Comparison of ENCODE assay signal across 11 mouse cellular contexts in genomic region chr11:72155186-72155980, GRCm38 (mm10). TPM values are rescaled to one million over a fixed set of nuclear protein-coding genes. Genes with fewer than 3 reads are reported as not detected.
DNase-seq lines count a peak whose midpoint lies in the region; ATAC-seq lines count a peak whose summit lies in the region.
"Had no signal": no experiment of that assay in that cellular context is flagged by ENCODE, and none has a peak within 500 bp of the region (broad histone marks: within the 10 kb centered on the region; RNA-seq: fewer than 3 reads in every experiment).

No protein-coding gene starts in this region.

- H3K9ac ChIP-seq in heart, embryonic 12.5 days = no peak overlapping the region
- no peak overlapping the region for H3K9ac ChIP-seq in embryonic facial prominence, embryonic 15.5 days
- H3K9ac ChIP-seq: liver, embryonic 13.5 days had no signal

- H3K36me3 ChIP-seq in heart, embryonic 12.5 days = peaks cover 49% of the 10 kb centered on the region
- H3K36me3 ChIP-seq in embryonic facial prominence, embryonic 15.5 days = peaks cover 36% of the 10 kb centered on the region

- no peak overlapping the region for H3K4me3 ChIP-seq in heart, embryonic 12.5 days
- H3K4me3 ChIP-seq in embryonic facial prominence, embryonic 15.5 days (replicated peaks) = no peak overlapping the region
- H3K4me3 ChIP-seq: liver, embryonic 13.5 days had no signal

- H3K27me3 ChIP-seq in heart, embryonic 12.5 days (replicated peaks) = no peaks in the 10 kb centered on the region
- no peaks in the 10 kb centered on the region for H3K27me3 ChIP-seq in embryonic facial prominence, embryonic 15.5 days
- H3K27me3 ChIP-seq: CH12.LX; liver, embryonic 13.5 days had no signal

- peak; percentile 78 for DNase-seq in heart, adult 11 months
- DNase-seq in layer of hippocampus, adult 9-11 months = peak; percentile 81
- DNase-seq in right cerebral cortex, postnatal 10 days (ENCODE audit: low spot score in 2 of 2) = peak; percentile 69 to 81
- no peak for DNase-seq in thymus, postnatal 4 days
- DNase-seq in heart, adult 9 months (ENCODE audit: low spot score in 2 of 2) = no peak
- DNase-seq: liver, embryonic 13.5 days; thymus, adult 18-20 months had no signal

- H3K4me1 ChIP-seq in heart, embryonic 12.5 days (replicated peaks) = 0 out of 2 replicates have a peak, but pooled peaks cover 2% of the 10 kb centered on the region
- peaks cover 26% of the 10 kb centered on the region for H3K4me1 ChIP-seq in embryonic facial prominence, embryonic 15.5 days
- H3K4me1 ChIP-seq: liver, embryonic 13.5 days had no signal

- H3K4me2 ChIP-seq in heart, embryonic 12.5 days = no peak overlapping the region
- no peak overlapping the region for H3K4me2 ChIP-seq in embryonic facial prominence, embryonic 15.5 days (replicated peaks)
- H3K4me2 ChIP-seq: liver, embryonic 13.5 days had no signal

- H3K27ac ChIP-seq in heart, embryonic 12.5 days (ENCODE audit: poor library complexity, severe bottlenecking) = no peak overlapping the region
- H3K27ac ChIP-seq in embryonic facial prominence, embryonic 15.5 days (replicated peaks) = peak overlapping the region; percentile 83
- H3K27ac ChIP-seq: liver, embryonic 13.5 days had no signal

- no peaks in the 10 kb centered on the region for H3K9me3 ChIP-seq in heart, embryonic 12.5 days (replicated peaks)
- H3K9me3 ChIP-seq in embryonic facial prominence, embryonic 15.5 days (replicated peaks) = no peaks in the 10 kb centered on the region
- H3K9me3 ChIP-seq: liver, embryonic 13.5 days had no signal

- no peak for ATAC-seq in heart, embryonic 12.5 days (ENCODE audit: insufficient number of reproducible peaks, low FRiP score)
- no peak for ATAC-seq in embryonic facial prominence, embryonic 15.5 days (ENCODE audit: insufficient number of reproducible peaks, low FRiP score, low TSS enrichment, low read depth)
- no peak for ATAC-seq in inflammation-experienced regulatory T-cells, adult 6 months

- WGBS in heart, embryonic 12.5 days = 72% methylated on average over 11 of the region's 11 CpGs
- 60% methylated on average over 11 of the region's 11 CpGs for WGBS in embryonic facial prominence, embryonic 15.5 days

RNA-seq across cellular contexts. Expression of gene Pitpnm3, which starts 19.8 kb away (rescaled TPM):
- 0.13 and 0.17 TPM in 2 replicates for polyA plus RNA-seq in heart, embryonic 12.5 days (2016; fragmentation: Nextera tagmentation; extraction: Ambion mirVana)
- polyA plus RNA-seq in embryonic facial prominence, embryonic 15.5 days (2015; fragmentation: Nextera tagmentation; extraction: Ambion mirVana) = 1.9 and 2.0 TPM in 2 replicates
- not detected for polyA plus RNA-seq in inflammation-experienced regulatory T-cells, adult 6 months (2017; shearing (Covaris generic))

RNA-seq across cellular contexts. Expression of gene Gm43951, which starts 51.3 kb away (rescaled TPM):
- 0.09 and 0.17 TPM in 2 replicates for polyA plus RNA-seq in heart, embryonic 12.5 days (2016; fragmentation: Nextera tagmentation; extraction: Ambion mirVana)
- polyA plus RNA-seq in embryonic facial prominence, embryonic 15.5 days (2015; fragmentation: Nextera tagmentation; extraction: Ambion mirVana) = 0.41 and 0.43 TPM in 2 replicates
- polyA plus RNA-seq in inflammation-experienced regulatory T-cells, adult 6 months (2017; shearing (Covaris generic)) = not detected
- polyA plus RNA-seq: liver, embryonic 13.5 days had no signal

RNA-seq across cellular contexts. Expression of gene 4933427D14Rik, which starts 51.9 kb away (rescaled TPM):
- 9.1 and 9.6 TPM in 2 replicates for polyA plus RNA-seq in heart, embryonic 12.5 days (2016; fragmentation: Nextera tagmentation; extraction: Ambion mirVana)
- 13.5 and 17.2 TPM in 2 replicates for polyA plus RNA-seq in embryonic facial prominence, embryonic 15.5 days (2015; fragmentation: Nextera tagmentation; extraction: Ambion mirVana)
- polyA plus RNA-seq in inflammation-experienced regulatory T-cells, adult 6 months (2017; shearing (Covaris generic)) = 10 to 100 TPM; 16.7 to 27.9 (median 22.9) TPM

RNA-seq across cellular contexts. Expression of gene Txndc17, which starts 52.0 kb away (rescaled TPM):
- 138 and 141 TPM in 2 replicates for polyA plus RNA-seq in heart, embryonic 12.5 days (2016; fragmentation: Nextera tagmentation; extraction: Ambion mirVana)
- polyA plus RNA-seq in embryonic facial prominence, embryonic 15.5 days (2015; fragmentation: Nextera tagmentation; extraction: Ambion mirVana) = 254 and 268 TPM in 2 replicates
- 100 to 1,000 TPM; 106 to 179 (median 111) TPM for polyA plus RNA-seq in inflammation-experienced regulatory T-cells, adult 6 months (2017; shearing (Covaris generic))

Comparison
In these comparisons a context has a peak if more than half of its experiments do, and no peak if none do; other contexts are left out.
1. DNase-seq: peak in heart, adult 11 months (single experiment), layer of hippocampus, adult 9-11 months (single experiment) and right cerebral cortex, postnatal 10 days (2 of 2); none in thymus, postnatal 4 days (single experiment) and heart, adult 9 months (0 of 2).